Mouse (Mus musculus): ENCODE results near the gene Gm37240.
A peak's percentile ranks its signal among the peaks of the same experiment; 100 is the strongest.

The Gm37240 gene

DNA sequence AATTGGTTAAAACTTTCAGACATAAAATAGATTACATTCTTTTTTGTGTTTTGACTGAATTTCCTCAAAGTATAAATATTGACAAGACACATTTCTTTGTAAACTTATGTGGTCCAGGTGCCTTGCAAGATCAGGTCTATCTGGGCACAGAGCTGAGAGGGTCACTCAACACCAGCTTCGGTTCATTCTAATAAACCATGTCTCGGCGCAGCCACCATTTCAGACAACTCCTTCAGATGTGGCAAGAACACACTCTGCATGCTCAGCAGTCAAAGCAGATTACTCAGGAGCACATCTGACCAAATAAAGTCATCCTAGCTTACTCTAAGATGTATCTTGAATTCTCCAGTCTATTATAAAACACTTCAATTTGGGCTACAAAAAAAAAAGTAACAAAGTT is 1371.2 kb downstream of the Gm37240 start:
- no peak for DNase-seq (ENCODE audit: low spot score)

DNA sequence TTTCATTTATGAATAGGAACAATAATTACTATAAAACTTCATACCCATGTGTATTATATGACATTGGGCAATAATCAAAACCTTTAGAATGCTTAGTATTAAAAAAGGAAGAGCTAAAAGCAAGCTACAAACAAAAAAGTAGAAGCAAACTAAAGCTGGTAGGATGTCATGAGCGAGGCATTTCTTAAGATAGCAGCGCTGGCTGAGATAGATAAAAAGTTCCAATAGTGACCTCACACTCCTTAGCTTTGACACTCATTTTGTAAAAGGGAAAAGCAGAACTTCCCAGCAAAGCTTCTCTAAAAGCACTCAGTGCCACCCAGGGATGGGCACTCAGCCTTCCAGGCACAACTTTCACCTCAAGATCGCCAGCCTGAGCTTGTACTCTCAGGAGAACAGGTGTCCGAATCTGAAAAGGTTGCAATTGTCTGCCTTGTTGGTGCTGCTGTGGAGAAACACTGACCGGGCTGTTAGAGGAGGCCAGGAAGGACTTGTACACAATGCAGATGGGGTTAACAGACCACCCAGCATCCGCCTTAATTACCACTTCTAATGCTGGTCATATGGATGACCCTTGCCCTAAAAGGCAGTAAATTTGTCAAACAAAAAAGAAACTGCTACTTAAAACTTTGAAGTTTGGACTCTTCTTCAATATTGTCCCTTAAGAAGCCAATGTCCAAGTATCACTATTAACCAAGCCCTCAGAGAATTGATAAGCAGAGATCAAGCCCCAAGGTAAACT is 1374.4 kb downstream of the Gm37240 start:
- no peak for DNase-seq (ENCODE audit: low spot score)

DNA sequence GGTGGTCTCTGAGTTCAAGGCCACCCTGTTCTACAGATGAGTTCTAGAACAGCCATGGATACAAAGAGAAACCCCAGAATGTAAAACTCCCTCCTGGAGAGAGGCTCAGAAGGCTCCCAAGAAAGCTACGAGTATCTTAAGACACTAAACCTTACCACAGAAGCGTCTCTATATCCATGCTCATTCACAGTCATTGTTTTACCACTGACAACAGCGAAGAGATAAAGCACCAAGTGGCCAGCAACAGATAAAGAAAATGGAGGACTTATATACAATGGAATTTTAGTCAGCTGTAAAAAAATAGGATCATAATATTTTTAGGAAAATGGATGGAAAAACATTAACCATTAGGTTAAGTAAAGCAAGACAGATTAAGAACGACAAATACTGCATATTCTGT is 1382.1 kb downstream of the Gm37240 start:
- DNase-seq (ENCODE audit: low spot score), result no peak

DNA sequence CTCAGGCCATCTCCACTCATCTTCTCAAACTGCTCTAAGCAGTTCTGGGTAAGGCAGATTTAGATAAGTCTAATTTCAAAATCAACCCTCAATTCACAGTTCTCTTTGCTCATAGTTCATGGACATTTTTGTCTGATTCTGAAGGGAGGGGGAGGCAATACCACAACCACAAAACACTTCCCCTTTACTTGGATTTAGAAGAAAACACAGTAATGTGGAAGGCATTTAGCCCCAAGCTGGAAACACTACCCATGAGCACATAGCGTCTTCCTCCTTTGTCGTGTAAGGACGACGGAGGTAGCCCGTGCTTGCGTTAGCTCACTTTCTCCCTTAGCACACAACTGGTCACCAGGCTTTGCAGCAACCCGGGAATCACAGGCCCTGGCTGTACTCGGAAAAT is 1383.0 kb downstream of the Gm37240 start:
- DNase-seq (ENCODE audit: low spot score), result no peak

DNA sequence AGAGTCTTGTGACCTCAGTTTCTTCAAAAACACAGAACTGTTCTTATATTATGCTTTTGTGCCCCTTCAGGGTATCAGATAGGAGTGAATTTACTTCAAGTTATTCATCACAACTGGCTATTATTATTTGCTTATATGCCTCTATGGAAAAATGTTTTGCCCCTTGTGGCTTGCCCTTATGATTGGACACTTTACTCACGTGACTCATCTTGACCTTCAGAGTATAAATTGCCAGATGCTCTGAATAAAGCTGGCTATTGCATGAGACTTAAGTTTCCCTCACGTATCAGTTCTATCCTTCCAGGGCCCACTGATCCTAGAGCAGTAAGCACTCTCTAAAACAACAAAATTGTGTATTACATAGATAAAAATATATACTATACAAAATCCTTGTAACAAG is 1385.2 kb downstream of the Gm37240 start:
- no peak for DNase-seq (ENCODE audit: low spot score)

DNA sequence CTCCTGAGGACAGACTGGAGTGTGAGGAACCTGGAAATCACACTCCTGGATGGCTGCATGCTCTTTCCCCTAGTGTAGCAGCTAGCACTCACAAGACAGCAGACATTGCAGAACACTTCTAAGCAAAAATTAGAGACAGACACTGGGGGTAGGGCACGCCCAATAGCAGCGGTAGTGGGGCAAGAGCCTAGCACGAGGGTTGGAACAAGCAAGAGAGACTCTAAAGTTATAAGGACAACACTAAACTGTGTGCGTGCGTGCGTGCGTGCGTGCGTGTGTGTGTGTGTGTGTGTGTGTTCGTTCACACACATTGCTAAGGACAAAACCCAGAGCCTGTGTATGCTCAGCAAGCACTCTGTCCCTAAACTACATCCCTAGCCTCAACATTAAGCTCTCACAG is 1386.8 kb downstream of the Gm37240 start:
- DNase-seq (ENCODE audit: low spot score), result no peak

DNA sequence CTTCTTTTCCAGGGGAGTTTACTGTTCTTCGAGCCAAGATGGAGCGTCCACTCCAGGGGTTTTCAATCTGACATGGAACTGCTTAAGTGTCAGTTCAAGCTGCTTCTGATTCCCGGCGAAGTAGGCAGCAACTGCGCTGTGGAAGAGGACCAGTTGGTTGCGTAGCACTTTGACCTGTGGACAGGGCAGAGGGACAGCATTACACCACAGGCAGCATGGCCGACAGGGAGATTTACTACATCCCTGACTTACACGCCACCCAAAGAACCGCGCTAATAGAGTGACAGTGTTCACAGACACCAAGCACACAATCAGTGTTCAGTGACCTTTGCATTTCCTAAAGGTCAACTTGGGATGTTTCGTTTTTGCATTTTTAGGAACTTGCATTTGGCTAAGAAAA is 1389.6 kb downstream of the Gm37240 start:
- no peak for DNase-seq (ENCODE audit: low spot score)

DNA sequence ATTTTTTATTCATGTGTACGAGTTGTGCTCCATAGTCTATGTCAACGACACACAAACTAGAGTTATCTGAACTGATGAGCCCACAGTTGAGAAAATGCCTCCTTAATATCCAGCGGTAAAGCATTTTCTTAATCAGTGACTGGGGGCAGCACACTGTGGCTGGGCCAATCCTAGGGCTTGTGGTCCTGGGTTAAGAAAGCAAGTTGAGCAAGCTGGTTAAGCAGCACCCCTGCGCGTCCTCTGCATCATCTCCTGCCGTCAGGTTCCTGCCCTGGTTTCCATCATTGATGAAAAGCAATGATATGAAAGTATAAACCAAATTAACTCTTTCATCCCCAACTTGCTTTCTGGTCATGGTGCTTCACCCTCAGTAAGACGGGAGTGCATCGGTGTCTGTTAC is 1394.7 kb downstream of the Gm37240 start:
- no peak for DNase-seq (ENCODE audit: low spot score)

DNA sequence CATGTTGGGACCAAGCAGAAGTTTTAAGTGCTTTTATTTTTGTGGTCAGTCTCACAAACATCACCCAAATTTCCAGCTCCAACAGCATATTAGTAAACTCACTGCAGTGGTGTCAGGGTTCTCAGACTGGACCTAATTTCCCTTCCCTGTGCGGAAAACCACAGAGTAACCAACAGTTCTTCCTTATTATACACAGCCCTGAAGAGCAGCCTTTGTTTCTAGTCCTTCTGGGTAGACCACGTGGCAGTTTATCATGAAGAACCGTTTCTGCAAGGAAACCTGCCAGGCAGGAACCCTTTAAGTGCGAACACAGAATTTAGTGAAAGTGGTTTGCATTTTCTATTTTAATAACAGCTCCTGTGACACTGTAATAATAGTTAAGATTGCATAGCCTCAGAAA is 1395.2 kb downstream of the Gm37240 start:
- DNase-seq (ENCODE audit: low spot score), result no peak

DNA sequence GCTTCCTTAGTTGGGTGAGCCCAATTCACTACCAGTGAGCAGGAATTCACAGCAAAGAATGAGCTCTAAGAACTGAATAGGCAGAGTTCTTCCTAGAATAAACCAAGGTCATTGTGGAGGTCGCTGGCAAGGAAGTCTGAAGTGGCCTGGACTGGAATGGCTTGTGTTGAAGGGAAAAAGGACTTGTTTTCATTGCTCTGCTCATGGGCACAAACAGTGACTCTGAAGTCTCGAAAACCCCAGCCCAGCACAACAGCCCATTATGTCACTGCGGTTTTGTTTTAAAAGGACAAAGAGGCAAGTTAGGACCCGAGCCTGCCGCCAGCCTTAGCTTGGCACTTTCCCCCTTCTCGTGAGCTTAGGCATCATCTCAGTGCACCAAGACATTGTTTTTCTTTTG is 1398.6 kb downstream of the Gm37240 start:
- DNase-seq (ENCODE audit: low spot score), result no peak

DNA sequence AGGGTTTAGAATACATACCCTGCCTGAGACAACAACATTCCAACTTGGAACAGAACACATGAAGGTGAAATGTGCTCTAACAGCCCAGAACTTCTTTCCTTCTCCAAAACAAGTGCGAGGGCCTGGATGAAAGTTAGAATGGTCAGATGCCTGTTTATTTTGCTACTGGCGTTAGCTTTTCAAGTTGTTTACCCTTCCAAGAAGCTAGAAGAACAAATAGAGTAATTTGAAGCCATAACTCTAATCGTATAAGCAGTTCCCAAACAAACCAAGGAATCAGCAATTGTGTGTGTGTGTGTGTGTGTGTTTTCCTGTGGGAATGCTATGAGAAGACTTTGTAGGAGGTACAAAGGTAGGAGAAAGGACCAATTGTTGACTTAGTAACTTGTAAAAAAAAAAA is 1402.4 kb downstream of the Gm37240 start:
- DNase-seq (ENCODE audit: low spot score), result no peak

DNA sequence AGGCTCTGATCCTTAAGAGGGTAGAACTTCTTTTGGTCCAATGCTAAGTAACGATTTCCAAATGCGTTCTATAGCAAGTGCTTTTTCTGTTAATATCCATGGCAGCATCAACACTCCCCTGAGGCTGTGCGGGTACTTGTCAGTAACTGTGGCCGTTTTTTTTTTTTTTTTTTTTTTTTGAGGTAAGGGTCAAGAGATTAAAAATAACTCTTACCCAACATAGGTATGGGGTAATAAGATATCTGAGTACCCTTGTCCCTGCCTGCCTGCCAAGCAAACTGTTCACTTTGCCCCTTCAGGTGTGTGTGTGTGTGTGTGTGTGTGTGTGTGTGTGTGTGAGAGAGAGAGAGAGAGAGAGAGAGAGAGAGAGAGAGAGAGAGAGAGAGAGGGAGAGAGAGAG is 1403.0 kb downstream of the Gm37240 start:
- no peak for DNase-seq (ENCODE audit: low spot score)

DNA sequence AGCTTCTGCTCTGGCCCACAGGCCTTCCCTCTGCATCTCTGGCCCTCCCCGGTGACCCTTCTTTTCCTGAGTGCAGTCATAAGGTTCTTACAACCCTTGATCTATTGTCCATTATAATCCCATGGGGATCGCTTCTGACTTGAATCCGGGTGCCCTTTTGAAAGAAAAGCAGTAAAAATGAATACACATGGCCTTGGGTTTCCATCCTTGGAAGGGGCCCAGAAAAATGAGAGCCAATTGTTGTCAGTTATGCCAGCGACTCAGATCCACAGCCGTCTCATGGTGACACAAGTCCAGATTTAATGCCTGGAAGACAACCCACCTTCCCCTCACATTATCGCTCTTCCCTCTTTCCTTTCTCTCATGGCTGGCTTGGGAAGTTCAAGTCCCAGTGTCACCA is 1405.2 kb downstream of the Gm37240 start:
- no peak for DNase-seq (ENCODE audit: low spot score)

DNA sequence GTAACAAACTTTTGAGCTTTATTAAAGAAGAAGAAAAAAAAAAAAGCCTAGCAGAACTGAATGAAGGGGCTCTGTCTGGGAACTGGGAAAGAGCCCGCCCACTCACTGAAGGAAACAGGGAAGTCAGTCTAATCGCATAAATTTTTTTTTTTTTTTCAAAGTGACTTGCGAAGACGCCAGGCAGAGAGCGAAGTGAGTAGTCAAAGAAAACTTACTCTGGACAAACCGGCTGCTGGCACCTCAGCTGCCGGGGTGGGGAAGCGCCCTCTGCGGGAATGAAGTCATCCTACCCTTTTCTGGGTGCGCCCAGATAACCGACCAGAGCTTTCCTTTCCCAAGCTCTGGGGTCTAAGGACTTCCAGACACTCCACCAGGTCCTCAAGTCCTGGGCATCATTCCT is 1406.2 kb downstream of the Gm37240 start:
- peak; percentile 55 for DNase-seq (ENCODE audit: low spot score)

DNA sequence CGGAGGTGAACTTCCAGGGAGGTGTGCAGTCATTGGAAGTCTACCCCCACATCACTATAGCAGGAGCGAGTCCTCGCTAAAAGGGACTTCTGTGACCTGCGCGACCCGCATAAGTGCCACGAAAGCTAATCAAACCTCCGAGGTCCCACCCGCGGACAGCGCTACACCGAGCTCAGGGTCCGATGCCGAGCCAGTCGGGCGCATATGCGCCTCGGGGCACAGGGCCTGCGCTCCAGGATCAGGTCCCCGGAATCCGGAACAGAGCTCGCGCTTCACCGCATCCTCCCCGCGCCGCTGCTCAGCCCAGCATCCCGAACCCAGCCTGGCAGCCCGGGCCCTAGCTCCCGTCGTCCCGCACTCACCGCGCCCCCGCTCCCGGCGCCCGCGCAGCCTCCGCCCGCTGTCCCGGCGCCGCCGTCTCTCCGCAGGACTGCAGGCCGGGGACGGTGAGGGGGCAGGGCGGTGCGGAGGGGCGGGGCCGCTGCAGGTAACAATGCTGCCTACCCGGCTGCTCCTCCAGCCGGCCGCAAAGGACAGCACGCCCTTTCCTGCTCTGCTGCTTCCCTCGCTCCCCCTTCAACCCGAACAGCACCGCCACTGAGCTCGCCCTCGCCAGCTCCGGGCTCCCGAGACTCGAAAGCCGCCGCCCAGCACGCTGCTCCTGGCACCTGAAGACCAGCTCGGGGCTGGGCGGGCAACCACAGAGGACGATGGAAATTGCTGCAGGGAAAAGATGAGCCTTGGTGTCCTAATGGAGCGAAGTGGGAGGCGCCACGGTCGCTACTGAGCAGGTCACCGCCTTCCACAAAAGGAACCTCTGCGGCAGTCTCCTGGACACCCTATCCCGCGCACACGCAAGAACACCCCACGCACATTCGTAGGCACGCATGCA is 1407.1 kb downstream of the Gm37240 start, which contains the start of gene Fhdc1:
TSS of gene Fhdc1 (minus strand) at position 424 of the 892 bp plus-strand sequence.
- peak; percentile 56 for DNase-seq (ENCODE audit: low spot score)

DNA sequence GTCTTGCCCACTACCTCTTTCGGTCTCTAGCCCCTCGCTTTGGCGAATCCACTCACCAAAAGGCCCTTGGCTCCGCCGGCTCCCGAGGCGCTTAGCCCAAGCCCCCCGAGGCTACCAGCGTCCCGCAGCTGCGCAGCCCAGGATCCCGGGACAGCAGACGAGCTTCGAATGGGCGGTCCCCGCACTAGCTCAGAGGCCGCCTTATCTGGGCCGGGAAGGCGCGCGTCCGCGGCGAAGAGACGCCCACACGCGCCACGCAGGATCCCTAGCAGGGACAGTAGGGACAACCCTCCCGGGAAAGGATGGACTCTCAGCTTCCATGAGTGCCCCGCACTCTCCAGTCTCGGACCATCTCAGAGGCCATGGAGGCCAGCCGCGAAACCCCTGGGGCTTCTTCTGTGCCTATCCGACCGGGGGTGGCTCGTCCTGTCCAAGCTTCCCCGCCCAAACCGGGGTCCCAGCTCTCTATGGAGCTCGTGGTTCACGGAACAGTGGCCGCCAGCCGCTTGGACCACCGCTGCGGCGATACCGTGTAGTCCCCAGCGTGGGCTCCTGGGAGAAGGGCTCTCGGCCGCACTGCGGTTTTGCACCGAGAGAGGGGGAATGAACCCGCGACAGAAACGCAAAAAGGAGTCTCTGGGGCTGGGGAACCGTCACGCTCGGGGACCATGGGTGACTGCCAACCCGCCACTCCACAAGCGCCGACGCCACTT is 1407.9 kb downstream of the Gm37240 start:
- DNase-seq (ENCODE audit: low spot score), result peak; percentile 35

DNA sequence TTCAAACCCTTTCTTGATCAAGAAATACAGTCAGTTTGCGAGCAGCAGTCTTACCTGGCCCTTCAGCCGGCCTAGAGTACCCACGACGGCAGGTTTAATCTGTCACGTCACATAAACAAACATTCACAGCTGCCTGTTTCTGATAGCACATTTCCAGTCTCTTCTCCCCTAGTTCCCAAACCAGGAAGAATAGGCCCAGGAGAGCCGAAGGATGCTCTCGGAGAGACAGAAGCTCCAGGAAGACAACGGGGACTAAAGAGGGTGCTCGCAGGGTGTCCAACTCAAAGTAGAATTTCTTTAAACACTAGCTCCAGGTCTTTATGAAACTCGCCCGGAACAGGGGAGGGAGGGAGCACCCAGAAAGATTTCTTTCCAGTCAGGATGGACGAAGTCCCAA is 1408.4 kb downstream of the Gm37240 start:
- no peak for DNase-seq (ENCODE audit: low spot score)

DNA sequence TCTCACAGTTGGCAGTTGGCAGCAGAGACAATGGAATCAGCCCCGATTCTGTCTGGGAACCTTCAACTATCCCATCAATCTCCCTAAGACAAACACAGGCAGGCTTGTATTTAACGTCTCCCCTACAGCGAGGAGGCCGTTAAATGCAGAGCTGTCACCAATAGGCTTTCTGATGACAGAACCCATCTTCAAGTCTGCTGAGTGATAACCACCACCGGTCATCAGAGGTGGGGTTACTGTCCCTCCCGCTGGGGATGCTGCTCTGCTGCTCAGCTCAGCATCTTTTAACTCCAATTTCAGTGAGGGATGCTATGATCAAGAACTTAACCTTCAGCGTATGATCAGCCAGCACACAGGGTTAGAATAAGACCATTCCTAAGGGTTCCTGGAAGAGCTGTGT is 1409.1 kb downstream of the Gm37240 start:
- no peak for DNase-seq (ENCODE audit: low spot score)

DNA sequence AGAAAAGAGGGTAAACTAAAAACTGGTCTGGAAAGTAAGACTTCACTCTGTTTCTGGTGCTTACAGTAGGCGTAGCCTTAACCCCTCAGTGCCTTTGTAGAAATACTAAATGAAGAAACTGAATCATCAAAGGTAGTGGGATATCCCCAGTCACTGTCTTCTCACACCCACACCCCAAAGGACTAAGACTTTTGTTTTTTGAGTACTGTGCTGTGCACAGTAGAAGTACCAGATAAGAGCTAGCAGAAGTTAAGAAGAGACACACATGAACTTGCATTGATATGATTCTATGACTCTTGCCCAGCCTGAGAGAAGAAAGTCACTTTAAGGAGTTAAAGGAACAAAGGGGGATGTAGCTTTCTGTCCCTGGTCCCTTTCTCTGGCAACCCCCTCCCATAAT is 1409.8 kb downstream of the Gm37240 start:
- DNase-seq (ENCODE audit: low spot score), result no peak

DNA sequence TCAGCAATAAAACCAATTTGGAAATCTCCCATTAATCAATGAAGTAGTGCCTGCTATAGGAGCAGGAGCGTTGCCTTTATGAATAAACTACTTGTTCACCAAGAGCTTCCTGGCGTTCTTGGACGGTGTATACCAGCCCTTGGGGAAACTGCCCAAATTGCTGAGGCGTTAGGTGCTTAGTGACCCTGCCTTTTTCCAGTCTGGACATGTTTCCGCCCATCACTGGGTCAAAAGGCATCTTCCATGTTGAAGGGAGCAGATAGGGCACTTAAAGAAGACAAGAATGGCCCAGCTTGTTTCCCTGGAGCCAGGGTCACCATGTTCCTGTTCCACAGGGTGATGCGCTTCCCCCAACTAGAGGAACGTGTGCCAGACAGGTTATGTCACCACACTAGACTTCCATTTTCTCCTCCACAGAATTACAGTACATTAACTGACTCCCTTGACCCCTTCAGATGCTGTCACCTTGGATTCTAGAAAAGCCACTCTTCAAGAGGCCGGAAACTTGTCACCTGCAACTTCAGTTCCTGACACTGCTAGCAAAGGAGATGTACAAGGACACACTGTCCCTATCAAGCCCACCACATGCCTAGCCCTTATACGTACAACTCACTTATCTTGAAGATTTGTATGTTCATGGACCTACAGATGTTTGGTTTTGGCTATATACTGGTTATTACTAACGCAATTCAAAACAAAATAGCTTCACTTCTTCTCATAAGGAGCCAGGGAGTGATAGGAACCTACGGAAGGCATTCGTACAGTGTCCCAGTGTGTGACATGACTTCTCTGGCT is 1412.1 kb downstream of the Gm37240 start:
- DNase-seq (ENCODE audit: low spot score), result no peak

DNA sequence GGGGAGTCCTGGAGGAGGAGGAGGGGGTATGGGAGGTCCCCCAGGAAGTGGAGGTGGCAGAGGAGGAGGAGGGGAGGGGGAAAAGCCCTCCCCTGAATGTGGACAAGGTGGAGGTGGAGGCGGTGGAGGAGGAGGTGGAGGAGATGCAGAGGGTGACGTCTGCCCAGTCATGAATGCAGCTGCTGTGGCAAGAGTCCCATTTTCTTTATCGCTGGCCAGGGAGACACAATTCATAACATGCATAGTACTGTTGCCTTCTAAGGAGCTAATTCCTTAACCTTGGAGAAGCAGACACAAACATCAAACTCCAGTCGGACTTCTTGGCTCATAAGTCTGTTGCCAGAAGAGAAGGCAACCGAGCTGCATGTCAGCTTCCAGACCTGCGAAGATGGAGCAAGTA is 1412.9 kb downstream of the Gm37240 start:
- no peak for DNase-seq (ENCODE audit: low spot score)

DNA sequence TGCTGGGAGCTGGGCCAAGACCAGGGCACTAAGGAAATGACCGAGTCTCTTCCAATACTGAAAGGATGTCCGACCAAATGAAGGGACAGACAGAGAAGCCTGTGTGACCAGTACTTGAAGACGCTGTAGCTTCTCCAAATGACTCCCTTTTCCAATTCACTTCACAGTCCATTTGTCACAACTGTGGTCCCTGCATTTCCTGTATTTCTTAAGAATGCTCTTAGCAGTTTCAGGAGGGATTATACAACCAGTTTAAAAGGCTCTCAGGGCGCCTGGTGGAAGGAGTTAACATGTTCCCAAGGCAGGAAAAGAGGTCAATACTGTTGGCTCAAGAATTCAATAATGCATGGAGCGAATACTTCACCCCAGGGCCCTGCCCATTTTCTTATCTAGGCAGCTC is 1414.4 kb downstream of the Gm37240 start:
- no peak for DNase-seq (ENCODE audit: low spot score)
